In the genomic region with DNA sequence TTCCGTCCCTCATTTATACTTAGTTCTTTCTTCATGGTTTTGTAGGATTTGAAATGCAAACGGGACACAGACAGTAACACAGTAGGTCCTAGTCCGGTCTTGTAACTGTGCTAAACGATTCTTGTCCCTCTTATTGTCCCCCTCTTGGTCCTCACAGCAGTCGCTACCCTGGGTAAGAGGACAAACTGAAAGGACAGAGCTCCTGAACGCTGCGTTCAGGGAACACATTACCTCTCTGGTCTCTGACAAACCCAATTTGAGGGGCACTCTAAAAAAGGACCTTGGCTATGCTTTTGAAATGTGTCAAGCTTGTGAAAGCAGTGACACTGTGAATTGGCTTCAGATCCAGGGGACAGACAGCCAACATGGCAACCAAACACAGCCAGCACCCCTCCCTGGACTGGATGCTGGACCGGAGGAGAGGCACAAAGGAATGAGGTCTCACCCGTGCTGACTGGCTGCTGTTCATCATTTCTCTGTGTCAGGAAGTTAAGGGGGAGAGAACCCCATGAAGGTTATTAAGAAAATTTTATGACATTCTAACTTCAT, we compare ENCODE assay signal across 11 mouse cellular contexts. TPM values are rescaled to one million over a fixed set of nuclear protein-coding genes. Genes with fewer than 3 reads are reported as not detected.
DNase-seq lines count a peak whose midpoint lies in the region; ATAC-seq and TF ChIP-seq lines count a peak whose summit lies in the region.
"Had no signal": no experiment of that assay in that cellular context is flagged by ENCODE, and none has a peak within 500 bp of the region (broad histone marks: within the 10 kb centered on the region; RNA-seq: fewer than 3 reads in every experiment).

No protein-coding gene starts in this region.

- H3K4me1 ChIP-seq in forebrain, embryonic 13.5 days = peaks cover 22% of the 10 kb centered on the region
- peaks cover 19% of the 10 kb centered on the region for H3K4me1 ChIP-seq in forebrain, embryonic 12.5 days

- 54% methylated on average over 9 of the region's 9 CpGs for WGBS in forebrain, embryonic 13.5 days
- WGBS in forebrain, embryonic 12.5 days = 59% methylated on average over 9 of the region's 9 CpGs

- H3K9me3 ChIP-seq in forebrain, embryonic 13.5 days (replicated peaks) = no peaks in the 10 kb centered on the region
- H3K9me3 ChIP-seq in forebrain, embryonic 12.5 days = no peaks in the 10 kb centered on the region

- peak overlapping the region; percentile 28 for H3K4me2 ChIP-seq in forebrain, embryonic 13.5 days
- no peak overlapping the region; the same call in 1 of the 2 replicates for H3K4me2 ChIP-seq in forebrain, embryonic 12.5 days

- intact Hi-C loops in left cerebral cortex, adult 2 months (cut with DNase I) = loop anchor here (2.0 kb wide), 1 partner anchor 49 kb away; no protein-coding TSS in a partner anchor

- peak; percentile 32; the same call in 1 of the 2 replicates for ATAC-seq in forebrain, embryonic 13.5 days
- no peak for ATAC-seq in forebrain, embryonic 12.5 days (ENCODE audit: low FRiP score)

- no peak overlapping the region for H3K4me3 ChIP-seq in forebrain, embryonic 13.5 days
- H3K4me3 ChIP-seq in forebrain, embryonic 12.5 days (replicated peaks) = no peak overlapping the region
- H3K4me3 ChIP-seq in left cerebral cortex, adult 2 months = no peak overlapping the region

- H3K27ac ChIP-seq in forebrain, embryonic 13.5 days = peak overlapping the region; percentile 51; the same call in 1 of the 2 replicates
- no peak overlapping the region for H3K27ac ChIP-seq in forebrain, embryonic 12.5 days
- peak overlapping the region; percentile 50 for H3K27ac ChIP-seq in left cerebral cortex, adult 2 months

- no peak overlapping the region for H3K9ac ChIP-seq in forebrain, embryonic 13.5 days
- H3K9ac ChIP-seq in forebrain, embryonic 12.5 days = no peak overlapping the region

- no peak for TF ChIP-seq CTCF in left cerebral cortex, adult 2 months (IDR thresholded peaks at IDR 0.05)

- peaks cover 3% of the 10 kb centered on the region; the same call in 1 of the 2 replicates for H3K27me3 ChIP-seq in forebrain, embryonic 13.5 days
- H3K27me3 ChIP-seq in forebrain, embryonic 12.5 days = no peaks in the 10 kb centered on the region

- no peaks in the 10 kb centered on the region for H3K36me3 ChIP-seq in forebrain, embryonic 13.5 days (ENCODE audit: poor library complexity, severe bottlenecking)
- H3K36me3 ChIP-seq in forebrain, embryonic 12.5 days (replicated peaks) = no peaks in the 10 kb centered on the region

- DNase-seq in left cerebral cortex, adult 2 months (ENCODE audit: extremely low spot score in 1 of 2, low spot score in 2 of 2) = peak in 1 of 2 experiments; percentile 19
- DNase-seq in left cerebral cortex, adult 18-20 months (ENCODE audit: low spot score in 2 of 2) = no peak
- DNase-seq in cerebellum, postnatal 14 days = peak; percentile 53 to 66
- DNase-seq in layer of hippocampus, adult 9-11 months = peak; percentile 12
- DNase-seq in thymus, postnatal 10 days (ENCODE audit: low spot score in 2 of 2) = no peak
- DNase-seq in thymus, postnatal 4 days = no peak
- DNase-seq: B cell, adult 2 months; spleen, adult 18-20 months; thymus, adult 2 months had no signal

RNA-seq across cellular contexts. Expression of gene Tnik, which starts 37.6 kb away (rescaled TPM):
- 49.3 and 54.9 TPM in 2 replicates for polyA plus RNA-seq in forebrain, embryonic 13.5 days (2015; fragmentation: Nextera tagmentation; extraction: Ambion mirVana)
- polyA plus RNA-seq in forebrain, embryonic 12.5 days (2016; fragmentation: Nextera tagmentation; extraction: Ambion mirVana) = 36.2 and 37.8 TPM in 2 replicates
- 100 to 1,000 TPM; 205 to 221 TPM for total RNA-seq in left cerebral cortex, adult 2 months (2021)
- 100 to 1,000 TPM; 172 to 173 TPM for total RNA-seq in left cerebral cortex, adult 18-20 months (2021)

Comparison
In these comparisons a context has a peak if more than half of its experiments do, and no peak if none do; other contexts are left out.
1. DNase-seq: peak in cerebellum, postnatal 14 days (2 of 2) and layer of hippocampus, adult 9-11 months (single experiment); none in left cerebral cortex, adult 18-20 months (0 of 2), thymus, postnatal 10 days (0 of 2) and thymus, postnatal 4 days (single experiment).